Mouse (Mus musculus): Measurements from ENCODE around the gene Relb.

DNA sequence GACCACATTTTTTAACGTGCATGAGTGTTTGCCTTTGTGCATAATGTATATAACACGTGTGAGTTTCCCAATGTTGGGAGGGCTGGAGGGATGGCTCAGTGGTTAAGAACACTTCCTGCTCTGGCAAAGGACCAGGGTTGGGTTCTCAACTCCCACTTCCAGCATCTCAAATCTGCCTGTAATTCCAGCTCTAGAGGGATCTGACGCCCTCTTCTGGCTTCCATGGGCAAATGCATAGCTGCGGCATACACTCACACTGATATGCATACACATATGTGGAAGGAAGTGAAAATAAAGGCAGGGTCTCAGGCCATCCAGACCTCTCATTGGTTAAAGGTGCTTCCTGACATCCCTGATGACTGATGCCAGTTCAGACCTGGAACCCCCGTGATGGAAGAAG lies 21.9 kb downstream of the Relb start:
- TF ChIP-seq CTCF (IDR thresholded peaks at IDR 0.05; ENCODE audit: borderline replicate concordance, extremely low read depth, insufficient read depth, insufficient read length) (no peak), POLR2A (IDR thresholded peaks at IDR 0.05; ENCODE audit: borderline replicate concordance, extremely low read depth, insufficient read depth, insufficient read length, poor library complexity, severe bottlenecking) (no peak)

Data from brain, embryonic 14.5 days (tissue).